Mouse (Mus musculus) urinary bladder, adult 18-20 months (tissue): ENCODE measurements around the gene Cyp2b13.
"Not testable (repeated sequence)": the region's sequence is repeated elsewhere in the genome, so short reads cannot be mapped to it uniquely, and the experiment has no call there.

Experiments
- DNase-seq, 2 experiments: peaks; one replicate each; pipeline ENCODE4 v3.0.0; 2022; ENCODE audit warnings: low spot score in 2 of 2, mixed read lengths in 2 of 2

The Cyp2b13 gene

DNA sequence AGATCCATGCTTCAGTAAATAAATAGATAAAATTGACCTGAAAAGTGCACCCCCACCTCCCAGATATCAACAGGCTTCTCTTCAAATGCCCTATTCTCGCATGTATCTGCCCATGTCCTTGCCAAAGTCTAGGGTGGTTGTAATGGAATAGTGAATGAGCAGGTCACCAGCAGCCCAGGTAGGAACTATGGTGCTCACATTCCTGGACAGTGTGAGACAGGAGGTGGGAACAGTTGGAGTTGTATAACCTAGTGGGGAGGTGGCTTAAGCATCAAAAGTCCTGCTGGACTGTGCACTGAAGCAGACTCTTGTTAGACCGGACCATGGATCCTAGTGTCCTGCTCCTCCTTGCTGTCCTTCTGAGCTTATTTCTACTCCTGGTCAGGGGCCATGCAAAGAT, at the start of gene Cyp2b13:
Gene Cyp2b13 (plus strand): TSS at position 301 of the 400 bp plus-strand sequence.
- DNase-seq, result not testable (repeated sequence)

GRCm38 (mm10) chr7:26019814-26020332, 41.4 kb upstream of the Cyp2b13 start:
- not testable (repeated sequence) for DNase-seq

DNA sequence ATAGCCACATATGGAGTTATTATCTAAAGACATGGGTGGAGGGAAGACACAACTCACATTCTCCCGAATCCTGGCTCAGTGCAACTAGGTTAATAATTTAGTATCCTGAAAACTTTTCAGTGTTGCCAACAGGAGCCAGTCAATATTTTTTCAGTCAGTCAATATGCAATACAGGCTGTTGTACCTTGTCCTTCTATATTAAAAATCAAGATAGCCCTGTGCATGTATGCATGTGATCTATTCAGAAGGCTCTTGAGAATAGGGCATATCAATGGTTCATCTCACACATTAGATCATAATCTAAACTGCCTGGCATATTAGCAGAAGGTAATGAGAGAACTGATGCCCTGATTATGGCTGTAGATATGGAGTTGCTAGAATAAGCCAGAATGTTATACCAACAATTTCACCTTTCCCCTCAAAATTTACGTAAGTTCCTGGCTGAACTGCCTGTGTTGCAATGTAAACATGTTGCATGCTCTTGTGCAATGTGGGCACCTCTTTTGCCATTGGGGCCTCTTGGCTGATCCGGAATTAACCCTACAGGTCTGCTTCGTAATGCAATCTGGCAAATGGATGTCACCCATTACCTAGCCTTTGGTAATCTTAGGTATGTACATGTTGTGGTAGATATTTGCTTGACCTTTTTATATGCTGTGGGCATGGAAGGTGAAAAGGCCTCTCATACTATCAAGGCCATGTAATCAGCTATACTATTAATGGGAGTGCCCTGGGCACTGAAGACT, 6.2 kb upstream of the Cyp2b13 start:
- DNase-seq, result not testable (repeated sequence)

GRCm38 (mm10) chr7:26071677-26072076, 10.4 kb downstream of the Cyp2b13 start:
- not testable (repeated sequence) for DNase-seq

GRCm38 (mm10) chr7:26082595-26082994, 21.3 kb downstream of the Cyp2b13 start:
- DNase-seq, result no peak

GRCm38 (mm10) chr7:26087391-26087790, 26.1 kb downstream of the Cyp2b13 start:
- no peak for DNase-seq

DNA sequence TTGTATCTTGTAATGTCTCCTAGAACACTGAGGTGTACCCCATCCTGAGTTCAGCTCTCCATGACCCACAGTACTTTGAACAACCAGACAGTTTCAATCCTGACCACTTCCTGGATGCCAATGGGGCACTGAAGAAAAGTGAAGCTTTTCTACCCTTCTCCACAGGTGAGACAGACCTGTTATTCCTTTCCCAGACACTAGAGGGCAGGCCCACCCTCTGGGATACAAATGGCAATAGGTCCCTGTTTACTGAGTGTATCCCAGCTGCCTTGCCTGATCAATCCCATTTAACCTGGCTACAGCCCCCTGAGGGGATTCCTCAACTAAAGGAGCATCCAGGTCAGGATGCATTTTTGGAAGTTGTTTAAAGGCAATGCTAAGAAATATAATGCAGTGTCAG, 27.3 kb downstream of the Cyp2b13 start:
- not testable (repeated sequence) for DNase-seq

- DNase-seq, result not testable (repeated sequence)
Observed at GRCm38 (mm10) chr7:26139623-26140022, 78.3 kb downstream of the Cyp2b13 start.

DNA sequence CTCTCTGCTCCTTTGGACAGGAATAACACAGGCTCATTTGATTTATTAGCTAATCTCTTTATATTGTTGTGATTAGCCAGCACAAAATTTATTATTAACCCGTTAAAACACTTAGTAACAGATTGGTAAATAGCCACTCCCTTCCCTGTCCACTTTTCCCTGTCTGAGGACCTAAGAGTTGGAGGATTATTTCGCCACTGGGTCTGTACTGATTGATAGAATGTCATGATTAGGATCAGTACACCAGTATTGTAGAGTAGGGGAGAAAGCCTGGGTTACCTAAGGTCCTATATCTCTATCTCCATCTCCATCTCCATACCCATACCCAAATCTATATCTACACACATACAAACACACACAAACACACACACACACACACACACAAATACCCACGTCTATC, 82.4 kb downstream of the Cyp2b13 start:
- DNase-seq, result not testable (repeated sequence)
